Mouse (Mus musculus) G1E (cell line): ENCODE results near the gene Traf3ip2.

Experiments used
- CTCF ChIP-seq: IDR thresholded peaks from 2 replicates; pipeline ENCODE4 v1.5.1; 2012; ENCODE audit warnings: low read depth, low read length, inconsistent platforms, mixed read lengths
- GATA1 ChIP-seq: IDR thresholded peaks from 2 replicates; pipeline ENCODE4 v1.6.1; 2012; ENCODE audit warnings: borderline replicate concordance, low read length, inconsistent platforms, mixed read lengths
- GATA2 ChIP-seq: IDR thresholded peaks from 2 replicates; pipeline ENCODE4 v1.6.1; 2012; ENCODE audit warnings: low read depth, low read length, inconsistent platforms, borderline replicate concordance
- POLR2AphosphoS5 ChIP-seq: IDR thresholded peaks from 2 replicates; pipeline ENCODE4 v1.6.1; 2012; ENCODE audit warnings: low read depth, low read length, inconsistent platforms; ENCODE audit not compliant: insufficient replicate concordance
- TAL1 ChIP-seq: conservative IDR thresholded peaks from 2 replicates; pipeline ENCODE4 v1.6.1; 2012; ENCODE audit warnings: low read depth, low read length, inconsistent platforms, mixed read lengths

DNA sequence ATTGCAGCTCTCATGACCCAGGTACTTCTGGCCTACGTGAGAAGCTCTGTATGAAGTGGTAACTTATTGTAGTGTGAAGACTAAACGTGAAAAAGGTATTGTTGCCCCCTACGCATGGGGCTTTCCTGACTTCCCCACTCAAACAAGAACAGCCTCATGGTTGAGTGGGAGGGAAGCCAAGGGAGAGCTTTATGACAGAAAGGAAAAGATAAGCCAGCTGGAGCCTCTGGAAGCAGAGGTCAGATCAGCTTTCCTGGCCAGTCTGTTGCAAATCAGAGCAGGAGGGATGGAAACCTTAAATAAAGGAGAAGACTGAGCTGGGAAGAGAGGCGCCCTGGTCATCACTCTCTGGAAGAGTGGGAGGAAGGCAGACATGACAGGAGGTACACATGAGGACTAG is 43.7 kb upstream of the Traf3ip2 start:
- TF ChIP-seq CTCF (no peak), GATA1 (no peak), GATA2 (no peak), POLR2AphosphoS5 (no peak), TAL1 (no peak)
